Mouse (Mus musculus) thymus, postnatal 10 days (tissue): ENCODE results near the gene Abca2.
A peak's percentile ranks its signal among the peaks of the same experiment; 100 is the strongest.

ENCODE experiments used
- DNase-seq, 2 experiments: peaks; one replicate each; pipeline ENCODE4 v3.0.0; 2021; ENCODE audit warnings: low spot score in 2 of 2

Abca2 gene

GRCm38 (mm10) chr2:25425481-25425880 is 3.0 kb upstream of the Abca2 start:
- DNase-seq: no peak

- DNase-seq: peak in 1 of 2 experiments; percentile 65
Measured at GRCm38 (mm10) chr2:25426721-25427191, 1.7 kb upstream of the Abca2 start.

- no peak for DNase-seq
Measured at GRCm38 (mm10) chr2:25427256-25427655, 1.2 kb upstream of the Abca2 start.

GRCm38 (mm10) chr2:25429435-25430180 is 1.1 kb downstream of the Abca2 start:
- no peak for DNase-seq

- no peak for DNase-seq
Measured at GRCm38 (mm10) chr2:25430395-25431233, 2.1 kb downstream of the Abca2 start.

- no peak for DNase-seq
Measured at GRCm38 (mm10) chr2:25431308-25431855, 2.9 kb downstream of the Abca2 start.

GRCm38 (mm10) chr2:25432326-25433098 is 4.0 kb downstream of the Abca2 start:
- DNase-seq: no peak

- no peak for DNase-seq
Measured at GRCm38 (mm10) chr2:25433101-25433500, 4.6 kb downstream of the Abca2 start.

GRCm38 (mm10) chr2:25434292-25434691 is 5.8 kb downstream of the Abca2 start:
- DNase-seq: no peak

GRCm38 (mm10) chr2:25436286-25436820 is 7.8 kb downstream of the Abca2 start:
- no peak for DNase-seq

- no peak for DNase-seq
Measured at GRCm38 (mm10) chr2:25441067-25441466, 12.6 kb downstream of the Abca2 start.

GRCm38 (mm10) chr2:25442682-25443081 is 14.2 kb downstream of the Abca2 start:
- no peak for DNase-seq

- no peak for DNase-seq
Measured at GRCm38 (mm10) chr2:25450853-25451647, 22.5 kb downstream of the Abca2 start.

- no peak for DNase-seq
Measured at GRCm38 (mm10) chr2:25452951-25453350, 24.4 kb downstream of the Abca2 start.

GRCm38 (mm10) chr2:25456205-25456953 is 27.9 kb downstream of the Abca2 start, which contains the start of gene Clic3:
Clic3 (plus strand) TSS chr2:25456838.
- no peak for DNase-seq

- no peak for DNase-seq
Measured at GRCm38 (mm10) chr2:25457022-25457896, 28.8 kb downstream of the Abca2 start.

GRCm38 (mm10) chr2:25458911-25459310 is 30.4 kb downstream of the Abca2 start:
- DNase-seq: no peak

GRCm38 (mm10) chr2:25460135-25460534 is 31.6 kb downstream of the Abca2 start:
- DNase-seq: no peak
